Mouse (Mus musculus) layer of hippocampus, postnatal 10 days (tissue): Measurements from ENCODE around the gene Trap1a. TPM values are rescaled to one million over a fixed set of nuclear protein-coding genes. Genes with fewer than 3 reads are reported as not detected.

ENCODE experiments used
- total RNA-seq, 2 experiments: library from RNA; stranded (reverse); gene quantifications; 2 replicates each; pipeline ENCODE4 v1.2.3; 2021

Gene Trap1a
- total RNA-seq, 2 experiments from 2014 or later: not detected

Other genes with a start within 250 kb of the Trap1a start
- gene Serpina7, start 248.4 kb upstream of the Trap1a start, total RNA-seq: not detected
- gene 4930513O06Rik, start 247.4 kb upstream of the Trap1a start, total RNA-seq: not detected
- not detected for gene 4933428M09Rik, start 154.5 kb upstream of the Trap1a start, total RNA-seq
- gene Mum1l1, start 123.6 kb upstream of the Trap1a start, total RNA-seq: 1 to 10 TPM; 4.9 to 6.2 TPM
- under 1 TPM; 0.29 to 0.30 TPM for gene D330045A20Rik, start 146.7 kb downstream of the Trap1a start, total RNA-seq
- gene Rnf128, start 229.6 kb downstream of the Trap1a start, total RNA-seq: 10 to 100 TPM; 13.3 to 13.7 TPM